Mouse (Mus musculus) lung, postnatal 14 days (tissue): ENCODE measurements around the gene Ccdc163.
"Not testable (repeated sequence)": the region's sequence is repeated elsewhere in the genome, so short reads cannot be mapped to it uniquely, and the experiment has no call there.

Experiments used
- DNase-seq: peaks from one replicate; pipeline ENCODE4 v3.0.0; 2021

Ccdc163 gene

GRCm38 (mm10) chr4:116708201-116708764 is at the start of gene Ccdc163, which contains the start of gene Mmachc:
Gene Ccdc163, plus strand, starts transcription at chr4:116708509.
Gene Mmachc, minus strand, starts transcription at chr4:116708406.
- DNase-seq: peak; percentile 89

GRCm38 (mm10) chr4:116659474-116659873 is 48.8 kb upstream of the Ccdc163 start:
- peak; percentile 51 for DNase-seq

GRCm38 (mm10) chr4:116659916-116660315 is 48.4 kb upstream of the Ccdc163 start:
- DNase-seq: not testable (repeated sequence)

GRCm38 (mm10) chr4:116660829-116661228 is 47.5 kb upstream of the Ccdc163 start:
- no peak for DNase-seq

GRCm38 (mm10) chr4:116661998-116662397 is 46.3 kb upstream of the Ccdc163 start:
- no peak for DNase-seq

GRCm38 (mm10) chr4:116666625-116667024 is 41.7 kb upstream of the Ccdc163 start:
- DNase-seq: no peak

GRCm38 (mm10) chr4:116668145-116668544 is 40.2 kb upstream of the Ccdc163 start:
- no peak for DNase-seq

DNA sequence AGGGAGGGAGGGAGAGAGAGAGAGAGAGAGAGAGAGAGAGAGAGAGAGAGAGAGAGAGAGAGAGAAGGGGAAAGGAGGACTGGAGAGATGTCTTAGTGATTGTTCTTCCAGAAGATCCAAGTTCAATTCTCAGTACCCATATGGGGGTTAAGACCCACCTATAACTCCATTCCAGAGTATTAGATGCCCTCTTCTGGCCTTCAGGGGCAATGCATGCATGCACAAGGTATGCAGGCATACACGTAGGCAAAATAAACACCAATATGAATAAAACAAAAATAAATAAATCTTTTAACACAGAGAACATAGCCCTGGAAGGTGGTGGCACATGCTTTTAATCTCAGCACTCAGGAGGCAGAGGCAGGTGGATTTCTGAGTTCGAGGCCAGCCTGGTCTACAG is 39.0 kb upstream of the Ccdc163 start:
- peak; percentile 28 for DNase-seq

DNA sequence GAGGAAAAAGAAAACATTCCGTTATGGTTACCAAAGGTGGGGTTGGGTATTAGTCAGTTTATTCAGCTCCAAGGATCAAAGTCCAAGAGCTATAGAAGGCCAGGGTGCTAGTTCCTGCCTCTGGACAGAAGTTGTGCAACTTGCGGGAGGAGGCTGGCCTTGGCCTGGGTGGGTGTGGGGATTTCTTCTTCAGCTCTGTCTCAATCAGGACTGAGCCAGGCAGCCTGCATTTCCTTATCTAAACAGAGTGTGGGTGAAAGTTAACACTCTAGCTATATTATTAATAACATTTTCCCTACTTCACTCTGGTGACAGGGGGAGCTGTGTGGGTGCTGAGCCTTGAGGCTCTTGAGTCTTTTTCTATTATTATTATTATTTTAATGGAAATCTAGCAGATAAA is 35.5 kb upstream of the Ccdc163 start:
- DNase-seq: peak; percentile 64

DNA sequence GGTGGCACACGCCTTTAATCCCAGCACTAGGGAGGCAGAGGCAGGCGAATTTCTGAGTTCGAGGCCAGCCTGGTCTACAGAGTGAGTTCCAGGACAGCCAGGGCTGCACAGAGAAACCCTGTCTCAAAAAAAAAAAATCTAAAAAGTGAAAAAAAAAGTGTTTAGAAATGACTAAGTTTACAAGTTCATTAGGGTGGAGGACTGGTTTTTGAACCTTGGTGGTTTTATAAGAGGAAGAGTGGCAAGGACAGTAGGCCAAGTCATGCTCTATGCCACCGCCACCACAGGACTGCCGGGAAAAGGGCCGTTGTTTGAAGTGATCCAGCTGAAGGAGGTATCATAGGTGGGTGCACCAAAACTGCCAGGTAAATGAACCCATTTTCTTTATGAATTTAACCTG is 33.5 kb upstream of the Ccdc163 start:
- DNase-seq: not testable (repeated sequence)

- DNase-seq: no peak
Observed at GRCm38 (mm10) chr4:116676027-116676426, 32.3 kb upstream of the Ccdc163 start.

DNA sequence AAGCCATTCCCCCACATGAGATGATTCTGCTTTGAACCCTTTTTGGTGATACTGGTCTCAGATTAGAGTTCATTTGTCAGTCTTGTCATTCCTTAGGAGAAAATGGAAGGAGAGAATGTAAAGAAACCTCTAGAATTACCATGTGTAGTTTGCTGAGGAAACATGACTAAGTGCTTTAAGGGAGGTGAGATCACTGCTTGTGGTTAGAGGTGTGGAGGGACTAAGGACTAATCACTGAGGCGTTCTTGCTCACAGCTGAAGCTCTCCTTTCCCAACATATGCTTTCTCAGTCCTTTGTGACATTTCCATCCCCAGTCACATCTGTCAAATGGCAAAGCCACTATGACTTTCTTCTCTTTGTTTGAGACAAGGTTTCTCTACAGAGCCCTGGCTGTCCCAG is 30.5 kb upstream of the Ccdc163 start:
- DNase-seq: no peak

DNA sequence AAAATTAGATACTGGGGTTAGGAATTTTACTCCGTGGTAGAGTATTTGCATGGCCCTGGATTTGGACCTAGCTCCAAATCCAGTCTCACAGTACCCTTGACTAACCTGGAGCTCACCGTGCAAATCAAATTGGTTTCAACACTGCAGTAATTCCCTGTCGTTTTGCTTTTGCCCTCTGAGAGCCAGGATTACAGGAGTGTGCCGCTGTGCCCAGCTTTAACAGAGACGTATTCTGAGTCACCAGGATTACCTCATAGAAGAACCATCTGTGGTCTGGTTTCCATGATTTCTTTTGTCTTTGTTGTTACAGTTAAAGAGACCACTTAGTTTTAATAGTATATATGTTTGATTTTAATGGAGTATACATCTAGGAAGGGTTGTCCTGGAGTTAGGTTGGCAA is 29.2 kb upstream of the Ccdc163 start:
- no peak for DNase-seq

- DNase-seq: not testable (repeated sequence)
Observed at GRCm38 (mm10) chr4:116680521-116680920, 27.8 kb upstream of the Ccdc163 start.

GRCm38 (mm10) chr4:116683957-116684356 is 24.4 kb upstream of the Ccdc163 start:
- DNase-seq: no peak

DNA sequence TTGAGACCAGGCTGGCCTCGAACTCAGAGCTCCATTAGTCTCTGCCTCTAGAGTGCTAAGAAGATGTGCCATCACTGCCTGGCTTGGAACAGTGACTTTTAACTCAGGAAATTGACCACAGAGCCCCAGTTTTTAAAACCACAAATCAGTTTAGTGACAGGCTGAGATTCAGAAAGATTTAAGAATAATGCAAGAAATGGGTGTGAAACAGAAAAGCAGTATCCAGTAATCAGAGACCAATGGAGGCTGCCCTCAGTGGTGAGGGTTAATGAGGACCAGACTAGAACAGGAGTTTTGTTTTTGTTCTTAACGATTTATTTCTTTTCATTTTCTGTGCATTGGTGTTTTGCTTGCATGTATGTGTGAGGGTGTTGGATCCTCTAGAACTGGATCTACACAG is 23.6 kb upstream of the Ccdc163 start:
- DNase-seq: no peak

GRCm38 (mm10) chr4:116685402-116686061 is 22.8 kb upstream of the Ccdc163 start, which contains the start of gene Prdx1:
Gene Prdx1, plus strand, starts transcription at chr4:116685544.
- DNase-seq: peak; percentile 97

DNA sequence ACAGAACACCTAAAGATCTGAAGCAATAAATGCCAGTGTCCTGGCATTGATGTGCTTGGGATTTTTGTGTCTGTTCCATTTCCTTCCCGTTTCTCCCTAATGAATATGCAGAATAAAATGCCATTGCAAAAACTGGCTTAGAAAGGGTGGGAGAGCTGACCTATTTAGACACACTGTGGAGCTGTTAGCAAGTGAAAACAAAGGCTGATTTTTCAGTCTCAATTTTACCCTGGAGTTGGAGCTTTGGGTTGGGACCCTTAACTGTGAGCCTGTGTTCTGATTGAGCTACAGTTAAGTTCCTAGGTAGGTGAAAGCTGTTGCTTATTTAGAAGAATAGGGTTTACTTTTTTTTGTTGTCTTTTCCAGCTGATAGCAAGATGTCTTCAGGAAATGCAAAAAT is 21.3 kb upstream of the Ccdc163 start:
- DNase-seq: no peak

GRCm38 (mm10) chr4:116689309-116689876 is 18.9 kb upstream of the Ccdc163 start:
- DNase-seq: no peak

DNA sequence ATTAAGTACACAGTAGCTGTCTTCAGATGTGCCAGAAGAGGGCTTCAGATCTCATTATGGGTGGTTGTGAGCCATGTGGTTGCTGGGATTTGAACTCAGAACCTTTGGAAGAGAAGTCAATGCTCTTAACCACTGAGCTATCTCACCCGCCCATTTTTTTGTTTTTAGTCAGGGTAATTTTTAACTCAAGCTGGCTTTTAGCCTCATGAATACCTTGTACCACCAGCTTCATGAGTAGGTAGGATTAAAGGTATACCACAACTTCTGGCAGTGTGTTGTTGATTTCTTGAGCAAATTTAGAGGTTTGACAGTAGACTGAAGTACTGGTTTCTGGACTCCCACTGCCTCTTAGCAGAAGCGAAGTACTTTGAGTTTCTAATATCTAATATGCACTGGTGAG is 16.2 kb upstream of the Ccdc163 start:
- no peak for DNase-seq

- no peak for DNase-seq
Observed at GRCm38 (mm10) chr4:116693785-116694184, 14.5 kb upstream of the Ccdc163 start.

- no peak for DNase-seq
Observed at GRCm38 (mm10) chr4:116698693-116699342, 9.5 kb upstream of the Ccdc163 start.

GRCm38 (mm10) chr4:116700964-116701363 is 7.3 kb upstream of the Ccdc163 start:
- no peak for DNase-seq

GRCm38 (mm10) chr4:116703804-116704203 is 4.5 kb upstream of the Ccdc163 start:
- peak; percentile 84 for DNase-seq
